Mouse (Mus musculus) lung, adult 2 months (tissue): ENCODE measurements around the gene Pdk2.

Experiments
- CTCF ChIP-seq: fragments of 200-500 bp; IDR thresholded peaks from 2 replicates; pipeline ENCODE4 v1.5.1; 2011; ENCODE audit warnings: mild to moderate bottlenecking, low read length, control low read depth; ENCODE audit not compliant: insufficient read depth
- POLR2A ChIP-seq: fragments of 200-500 bp; IDR thresholded peaks from 2 replicates; pipeline ENCODE4 v1.6.1; 2011; ENCODE audit warnings: low read depth, mild to moderate bottlenecking, control low read depth, low read length, borderline replicate concordance; ENCODE audit errors: extremely low read depth

DNA sequence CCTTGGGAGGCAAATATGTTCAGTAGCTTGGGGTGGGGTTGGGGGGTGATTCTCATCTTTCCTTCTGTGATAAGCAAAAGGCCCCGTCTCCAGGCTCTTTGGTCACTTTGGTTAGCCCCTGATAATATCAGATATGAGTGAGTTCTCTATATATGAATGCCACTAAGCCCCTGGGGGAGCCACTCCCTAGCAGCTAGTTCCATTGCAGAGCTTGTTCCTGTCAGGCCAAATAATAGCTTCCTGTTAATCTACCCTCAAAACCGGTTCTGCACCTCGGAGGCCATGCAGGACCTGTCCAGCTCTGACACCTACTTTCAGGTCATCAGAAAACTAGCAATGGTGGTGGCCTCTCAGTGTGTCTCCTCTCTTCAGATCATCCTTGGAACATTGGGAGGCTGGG lies 33.7 kb downstream of the Pdk2 start:
- TF ChIP-seq CTCF, result no peak
- TF ChIP-seq POLR2A, result no peak
